In the genomic region with DNA sequence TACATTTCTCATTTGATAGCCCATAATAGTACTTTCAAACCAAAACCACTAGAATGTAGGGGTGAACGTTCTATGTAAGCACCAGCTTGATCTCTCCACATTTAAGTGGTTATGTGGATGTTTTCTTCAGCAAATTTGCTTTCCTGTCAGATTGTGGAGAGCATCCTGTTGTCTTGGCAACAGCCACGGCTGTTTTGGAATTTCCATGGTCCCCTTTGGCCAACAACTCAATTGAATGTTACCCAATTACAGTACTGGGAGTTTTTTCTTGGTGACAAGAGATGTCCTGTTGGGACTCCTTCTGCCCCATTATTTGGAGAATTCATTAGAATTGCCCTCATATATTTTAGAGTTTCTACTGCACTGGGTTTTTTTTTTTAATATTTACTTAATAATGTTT, we compare ENCODE assay signal across 26 mouse cellular contexts.
DNase-seq lines count a peak whose midpoint lies in the region; ATAC-seq and TF ChIP-seq lines count a peak whose summit lies in the region.
"Had no signal": no experiment of that assay in that cellular context is flagged by ENCODE, and none has a peak within 500 bp of the region (broad histone marks: within the 10 kb centered on the region; RNA-seq: fewer than 3 reads in every experiment).

No protein-coding gene starts in this region.

- H3K4me2 ChIP-seq in hindbrain, embryonic 14.5 days (replicated peaks), result no peak overlapping the region
- H3K4me2 ChIP-seq in hindbrain, embryonic 11.5 days (replicated peaks; ENCODE audit: low read depth, low read length), result no peak overlapping the region
- H3K4me2 ChIP-seq: embryonic facial prominence, embryonic 15.5 days; forebrain, embryonic 15.5 days; heart, embryonic 11.5 days; hindbrain, embryonic 13.5 days; intestine, embryonic 15.5 days; limb, embryonic 13.5 days; liver, embryonic 12.5 days; midbrain, embryonic 12.5 days; neural tube, embryonic 13.5 days; stomach, embryonic 15.5 days had no signal

- no peak overlapping the region for H3K9ac ChIP-seq in hindbrain, embryonic 14.5 days
- no peak overlapping the region for H3K9ac ChIP-seq in hindbrain, embryonic 11.5 days (ENCODE audit: low read depth, low read length)
- H3K9ac ChIP-seq: embryonic facial prominence, embryonic 15.5 days; forebrain, embryonic 15.5 days; hindbrain, embryonic 13.5 days; intestine, embryonic 15.5 days; limb, embryonic 13.5 days; liver, embryonic 12.5 days; midbrain, embryonic 12.5 days; neural tube, embryonic 13.5 days; stomach, embryonic 15.5 days had no signal

- ATAC-seq in hindbrain, embryonic 14.5 days (ENCODE audit: low FRiP score), result no peak; the same call in 1 of the 2 replicates
- no peak for ATAC-seq in hindbrain, embryonic 11.5 days (ENCODE audit: low FRiP score)
- ATAC-seq: activated CD4-positive, CD25-positive, alpha-beta regulatory T cell, adult 4 months; forebrain, embryonic 15.5 days; intestine, embryonic 15.5 days; liver, embryonic 12.5 days had no signal

- H3K4me3 ChIP-seq in hindbrain, embryonic 14.5 days (replicated peaks; ENCODE audit: low read length), result no peak overlapping the region
- no peak overlapping the region for H3K4me3 ChIP-seq in hindbrain, embryonic 11.5 days (ENCODE audit: low read depth, low read length)
- no peak overlapping the region for H3K4me3 ChIP-seq in layer of hippocampus, adult 2 months
- H3K4me3 ChIP-seq: embryonic facial prominence, embryonic 15.5 days; forebrain, embryonic 15.5 days; hindbrain, embryonic 13.5 days; intestine, embryonic 15.5 days; limb, embryonic 13.5 days; liver, embryonic 12.5 days; midbrain, embryonic 12.5 days; neural tube, embryonic 13.5 days; stomach, embryonic 15.5 days had no signal

- no peaks in the 10 kb centered on the region for H3K27me3 ChIP-seq in hindbrain, embryonic 14.5 days (ENCODE audit: control insufficient read depth, insufficient read depth, low read length)
- no peaks in the 10 kb centered on the region for H3K27me3 ChIP-seq in hindbrain, embryonic 11.5 days (ENCODE audit: control insufficient read depth, insufficient read depth, low read length)
- H3K27me3 ChIP-seq: embryonic facial prominence, embryonic 15.5 days; forebrain, embryonic 15.5 days; hindbrain, embryonic 13.5 days; intestine, embryonic 15.5 days; limb, embryonic 13.5 days; liver, embryonic 12.5 days; midbrain, embryonic 12.5 days; neural tube, embryonic 13.5 days; stomach, embryonic 15.5 days had no signal

- no peak for TF ChIP-seq POLR2A in brain, embryonic 14.5 days (IDR thresholded peaks at IDR 0.05; ENCODE audit: borderline replicate concordance, extremely low read depth, insufficient read depth, insufficient read length, poor library complexity, severe bottlenecking)

- DNase-seq in hindbrain, embryonic 14.5 days (ENCODE audit: low spot score), result peak; percentile 43
- DNase-seq in hindbrain, embryonic 11.5 days (ENCODE audit: low spot score), result no peak
- peak; percentile 9 to 51 for DNase-seq in layer of hippocampus, postnatal 14 days (ENCODE audit: low spot score in 2 of 2)
- DNase-seq in layer of hippocampus, adult 2 months (ENCODE audit: low spot score in 2 of 2), result no peak
- DNase-seq in brain, embryonic 14.5 days (ENCODE audit: low read depth), result peak; percentile 32
- peak; percentile 17 for DNase-seq in cerebellum, adult 9-11 months
- DNase-seq in T-cell, adult 2 months (ENCODE audit: low spot score), result no peak
- no peak for DNase-seq in spleen, postnatal 4 days (ENCODE audit: low spot score in 2 of 2)
- DNase-seq: adrenal gland, postnatal 10 days; gastrocnemius, postnatal 10 days; lung, adult 2 months; lung, postnatal 14 days; retina, postnatal 1 day; right cerebral cortex, postnatal 4 days; thymus, postnatal 25 days had no signal

- WGBS in hindbrain, embryonic 14.5 days, result 40% methylated on average over 2 of the region's 2 CpGs
- WGBS in hindbrain, embryonic 11.5 days, result 53% methylated on average over 2 of the region's 2 CpGs

- H3K36me3 ChIP-seq in hindbrain, embryonic 14.5 days (replicated peaks; ENCODE audit: control insufficient read depth, insufficient read depth), result no peaks in the 10 kb centered on the region
- H3K36me3 ChIP-seq in hindbrain, embryonic 11.5 days (ENCODE audit: control insufficient read depth, insufficient read depth, low read length), result no peaks in the 10 kb centered on the region
- H3K36me3 ChIP-seq: embryonic facial prominence, embryonic 15.5 days; forebrain, embryonic 15.5 days; hindbrain, embryonic 13.5 days; intestine, embryonic 15.5 days; limb, embryonic 13.5 days; liver, embryonic 12.5 days; midbrain, embryonic 12.5 days; neural tube, embryonic 13.5 days; stomach, embryonic 15.5 days had no signal

- H3K9me3 ChIP-seq in hindbrain, embryonic 14.5 days (ENCODE audit: control insufficient read depth, low read length), result no peaks in the 10 kb centered on the region
- H3K9me3 ChIP-seq in hindbrain, embryonic 11.5 days (ENCODE audit: control insufficient read depth, low read length), result no peaks in the 10 kb centered on the region
- H3K9me3 ChIP-seq: embryonic facial prominence, embryonic 15.5 days; forebrain, embryonic 15.5 days; hindbrain, embryonic 13.5 days; intestine, embryonic 15.5 days; limb, embryonic 13.5 days; liver, embryonic 12.5 days; midbrain, embryonic 12.5 days; neural tube, embryonic 13.5 days; stomach, embryonic 15.5 days had no signal

- no peak overlapping the region for H3K27ac ChIP-seq in hindbrain, embryonic 14.5 days
- no peak overlapping the region for H3K27ac ChIP-seq in hindbrain, embryonic 11.5 days (ENCODE audit: low read depth, low read length)
- no peak overlapping the region for H3K27ac ChIP-seq in layer of hippocampus, adult 2 months
- H3K27ac ChIP-seq: embryonic facial prominence, embryonic 15.5 days; forebrain, embryonic 15.5 days; hindbrain, embryonic 13.5 days; intestine, embryonic 15.5 days; limb, embryonic 13.5 days; liver, embryonic 12.5 days; midbrain, embryonic 12.5 days; neural tube, embryonic 13.5 days; stomach, embryonic 15.5 days had no signal

- no peak for TF ChIP-seq CTCF in layer of hippocampus, adult 2 months (conservative IDR thresholded peaks at IDR 0.05)
- TF ChIP-seq CTCF in brain, embryonic 14.5 days (IDR thresholded peaks at IDR 0.05; ENCODE audit: borderline replicate concordance, extremely low read depth, insufficient read depth, insufficient read length), result no peak

- no peaks in the 10 kb centered on the region for H3K4me1 ChIP-seq in hindbrain, embryonic 14.5 days (replicated peaks; ENCODE audit: control insufficient read depth, insufficient read depth, low read length)
- no peaks in the 10 kb centered on the region for H3K4me1 ChIP-seq in hindbrain, embryonic 11.5 days (replicated peaks; ENCODE audit: control insufficient read depth, insufficient read depth, low read length)
- H3K4me1 ChIP-seq: embryonic facial prominence, embryonic 15.5 days; forebrain, embryonic 15.5 days; hindbrain, embryonic 13.5 days; intestine, embryonic 15.5 days; limb, embryonic 13.5 days; liver, embryonic 12.5 days; midbrain, embryonic 12.5 days; neural tube, embryonic 13.5 days; stomach, embryonic 15.5 days had no signal

Comparison
In these comparisons a context has a peak if more than half of its experiments do, and no peak if none do; other contexts are left out.
1. DNase-seq: peak in hindbrain, embryonic 14.5 days (single experiment), layer of hippocampus, postnatal 14 days (2 of 2), brain, embryonic 14.5 days (single experiment) and cerebellum, adult 9-11 months (single experiment); none in hindbrain, embryonic 11.5 days (single experiment), layer of hippocampus, adult 2 months (0 of 2), T-cell, adult 2 months (single experiment) and spleen, postnatal 4 days (0 of 2).